Mouse (Mus musculus): ENCODE data around the gene Fdxr. TPM values are rescaled to one million over a fixed set of nuclear protein-coding genes. Genes with fewer than 3 reads are reported as not detected.

Fdxr gene
- polyA plus RNA-seq, 1 experiment from 2014 or later = 18.1 TPM

GRCm38 (mm10) chr11:115286201-115286993, 9.5 kb upstream of the Fdxr start:
- H3K4me3 ChIP-seq = no peak overlapping the region
- no peaks in the 10 kb centered on the region for H3K27me3 ChIP-seq
- no peaks in the 10 kb centered on the region for H3K9me3 ChIP-seq
- H3K9ac ChIP-seq = 0 out of 2 replicates have a peak overlapping the region, but pooled peaks have one; percentile 13
- WGBS = 76% methylated on average over 19 of the region's 19 CpGs
- H3K27ac ChIP-seq = 0 out of 2 replicates have a peak overlapping the region, but pooled peaks have one; percentile 12
- no peak overlapping the region for H3K4me2 ChIP-seq
- ATAC-seq (ENCODE audit: low FRiP score) = no peak
- H3K36me3 ChIP-seq = no peaks in the 10 kb centered on the region
- peaks cover 13% of the 10 kb centered on the region for H3K4me1 ChIP-seq (replicated peaks)

- Histone ChIP-seq H3K4me1 (replicated peaks) (peaks cover 13% of the 10 kb centered on the region), H3K36me3 (no peaks in the 10 kb centered on the region), H3K27ac (no peak overlapping the region), H3K9me3 (no peaks in the 10 kb centered on the region), H3K9ac (no peak overlapping the region), H3K4me2 (no peak overlapping the region), H3K4me3 (no peak overlapping the region), H3K27me3 (no peaks in the 10 kb centered on the region)
- no peak for ATAC-seq (ENCODE audit: low FRiP score)
- WGBS = 73% methylated on average over 4 of the region's 4 CpGs
Measured at GRCm38 (mm10) chr11:115285282-115285681, 8.4 kb upstream of the Fdxr start.

- no peak for ATAC-seq (ENCODE audit: low FRiP score)
Measured at GRCm38 (mm10) chr11:115283891-115284620, 7.2 kb upstream of the Fdxr start.

GRCm38 (mm10) chr11:115283486-115283765, 6.6 kb upstream of the Fdxr start:
- no peak overlapping the region for H3K4me2 ChIP-seq
- WGBS = 80% methylated on average over 9 of the region's 9 CpGs

More at GRCm38 (mm10) chr11:115283891-115284620, 7.2 kb upstream of the Fdxr start:
- no peaks in the 10 kb centered on the region for H3K36me3 ChIP-seq
- H3K27me3 ChIP-seq = no peaks in the 10 kb centered on the region
- no peak overlapping the region for H3K27ac ChIP-seq
- H3K4me1 ChIP-seq (replicated peaks) = peaks cover 13% of the 10 kb centered on the region
- WGBS = 84% methylated on average over 12 of the region's 12 CpGs
- no peaks in the 10 kb centered on the region for H3K9me3 ChIP-seq
- H3K4me3 ChIP-seq = no peak overlapping the region
- H3K9ac ChIP-seq = no peak overlapping the region
- no peak overlapping the region for H3K4me2 ChIP-seq

GRCm38 (mm10) chr11:115282723-115283485, 6.1 kb upstream of the Fdxr start:
- H3K4me1 ChIP-seq (replicated peaks) = peaks cover 16% of the 10 kb centered on the region
- no peak overlapping the region for H3K4me3 ChIP-seq
- H3K27me3 ChIP-seq = no peaks in the 10 kb centered on the region
- H3K9me3 ChIP-seq = no peaks in the 10 kb centered on the region
- no peak for ATAC-seq (ENCODE audit: low FRiP score)
- no peaks in the 10 kb centered on the region for H3K36me3 ChIP-seq
- WGBS = 83% methylated on average over 8 of the region's 8 CpGs
- H3K27ac ChIP-seq = no peak overlapping the region
- no peak overlapping the region; the same call in 1 of the 2 replicates for H3K9ac ChIP-seq
- H3K4me2 ChIP-seq = no peak overlapping the region

More at GRCm38 (mm10) chr11:115283486-115283765, 6.6 kb upstream of the Fdxr start:
- H3K27me3 ChIP-seq = no peaks in the 10 kb centered on the region
- no peak overlapping the region; the same call in 1 of the 2 replicates for H3K9ac ChIP-seq
- H3K4me1 ChIP-seq (replicated peaks) = peaks cover 13% of the 10 kb centered on the region
- no peaks in the 10 kb centered on the region for H3K9me3 ChIP-seq
- H3K27ac ChIP-seq = no peak overlapping the region
- H3K36me3 ChIP-seq = no peaks in the 10 kb centered on the region
- H3K4me3 ChIP-seq = no peak overlapping the region
- ATAC-seq (ENCODE audit: low FRiP score) = no peak

GRCm38 (mm10) chr11:115282295-115282694, 5.4 kb upstream of the Fdxr start:
- peak overlapping the region; percentile 29; the same call in 1 of the 2 replicates for H3K9ac ChIP-seq
- no peak overlapping the region for H3K4me2 ChIP-seq
- H3K4me3 ChIP-seq = no peak overlapping the region
- H3K27ac ChIP-seq = no peak overlapping the region
- H3K36me3 ChIP-seq = no peaks in the 10 kb centered on the region
- WGBS = 83% methylated on average over 8 of the region's 8 CpGs
- no peaks in the 10 kb centered on the region for H3K27me3 ChIP-seq
- no peak for ATAC-seq (ENCODE audit: low FRiP score)
- H3K9me3 ChIP-seq = no peaks in the 10 kb centered on the region
- H3K4me1 ChIP-seq (replicated peaks) = peaks cover 20% of the 10 kb centered on the region

- Histone ChIP-seq H3K9ac (no peak overlapping the region), H3K36me3 (no peaks in the 10 kb centered on the region), H3K9me3 (no peaks in the 10 kb centered on the region), H3K27ac (no peak overlapping the region), H3K27me3 (no peaks in the 10 kb centered on the region), H3K4me3 (no peak overlapping the region), H3K4me1 (replicated peaks) (peaks cover 24% of the 10 kb centered on the region), H3K4me2 (no peak overlapping the region)
- 68% methylated on average over 1 of the region's 1 CpGs for WGBS
- ATAC-seq (ENCODE audit: low FRiP score) = no peak
Measured at GRCm38 (mm10) chr11:115279726-115280125, 2.9 kb upstream of the Fdxr start.

GRCm38 (mm10) chr11:115278176-115278575, 1.3 kb upstream of the Fdxr start:
- Histone ChIP-seq H3K4me3 (0 out of 2 replicates have a peak overlapping the region, but pooled peaks have one; percentile 62), H3K27ac (no peak overlapping the region), H3K4me1 (replicated peaks) (peaks cover 34% of the 10 kb centered on the region), H3K36me3 (no peaks in the 10 kb centered on the region), H3K9me3 (no peaks in the 10 kb centered on the region), H3K9ac (peak overlapping the region; percentile 68; the same call in 1 of the 2 replicates), H3K27me3 (no peaks in the 10 kb centered on the region), H3K4me2 (peak overlapping the region; percentile 80; the same call in 1 of the 2 replicates)
- WGBS = 69% methylated on average over 6 of the region's 6 CpGs
- ATAC-seq (ENCODE audit: low FRiP score) = no peak

- ATAC-seq (ENCODE audit: low FRiP score) = no peak
- peak overlapping the region; percentile 81 for H3K27ac ChIP-seq
- H3K4me2 ChIP-seq = peak overlapping the region; percentile 80
- H3K36me3 ChIP-seq = peaks cover 2% of the 10 kb centered on the region; the same call in 1 of the 2 replicates
- H3K27me3 ChIP-seq = no peaks in the 10 kb centered on the region
- H3K9ac ChIP-seq = peak overlapping the region; percentile 68
- no peaks in the 10 kb centered on the region for H3K9me3 ChIP-seq
- WGBS = 18% methylated on average over 7 of the region's 7 CpGs
- peak overlapping the region; percentile 62 for H3K4me3 ChIP-seq
- H3K4me1 ChIP-seq (replicated peaks) = peaks cover 39% of the 10 kb centered on the region
Measured at GRCm38 (mm10) chr11:115277604-115277975, 740 bp upstream of the Fdxr start.

GRCm38 (mm10) chr11:115275954-115276353, 896 bp downstream of the Fdxr start:
- peak overlapping the region; percentile 94; the same call in 1 of the 2 replicates for H3K27ac ChIP-seq
- no peak for ATAC-seq (ENCODE audit: low FRiP score)

GRCm38 (mm10) chr11:115275509-115275908, 1.3 kb downstream of the Fdxr start:
- no peaks in the 10 kb centered on the region for H3K9me3 ChIP-seq
- no peak for ATAC-seq (ENCODE audit: low FRiP score)
- H3K27ac ChIP-seq = no peak overlapping the region
- H3K9ac ChIP-seq = peak overlapping the region; percentile 85
- H3K36me3 ChIP-seq = peaks cover 15% of the 10 kb centered on the region
- peak overlapping the region; percentile 80 for H3K4me2 ChIP-seq
- H3K4me3 ChIP-seq = peak overlapping the region; percentile 62; the same call in 1 of the 2 replicates
- WGBS = 89% methylated on average over 6 of the region's 6 CpGs
- peaks cover 39% of the 10 kb centered on the region for H3K4me1 ChIP-seq (replicated peaks)
- no peaks in the 10 kb centered on the region for H3K27me3 ChIP-seq

More at GRCm38 (mm10) chr11:115275954-115276353, 896 bp downstream of the Fdxr start:
- Histone ChIP-seq H3K4me1 (replicated peaks) (peaks cover 39% of the 10 kb centered on the region), H3K27me3 (no peaks in the 10 kb centered on the region), H3K4me3 (peak overlapping the region; percentile 62), H3K4me2 (peak overlapping the region; percentile 80), H3K9me3 (no peaks in the 10 kb centered on the region), H3K9ac (peak overlapping the region; percentile 85), H3K36me3 (peaks cover 14% of the 10 kb centered on the region)
- WGBS = 42% methylated on average over 3 of the region's 3 CpGs

- no peaks in the 10 kb centered on the region for H3K9me3 ChIP-seq
- no peak overlapping the region for H3K4me3 ChIP-seq
- peaks cover 43% of the 10 kb centered on the region for H3K4me1 ChIP-seq (replicated peaks)
- ATAC-seq (ENCODE audit: low FRiP score) = no peak
- peaks cover 15% of the 10 kb centered on the region for H3K36me3 ChIP-seq
- H3K27me3 ChIP-seq = peaks cover under 1% of the 10 kb centered on the region
- no peak overlapping the region for H3K4me2 ChIP-seq
- H3K27ac ChIP-seq = no peak overlapping the region
- WGBS = 91% methylated on average over 6 of the region's 6 CpGs
- H3K9ac ChIP-seq = 0 out of 2 replicates have a peak overlapping the region, but pooled peaks have one; percentile 39
Measured at GRCm38 (mm10) chr11:115274771-115275170, 2.1 kb downstream of the Fdxr start.

Measured in hindbrain, embryonic 13.5 days (tissue).